Mouse (Mus musculus) MEL-GATA-1-ER (cell line): ENCODE data around the gene Magel2.

Experiments
- DNase-seq: peaks from one replicate; pipeline ENCODE4 v3.0.0-alpha.2; 2012; ENCODE audit warnings: low read depth; ENCODE audit errors: extremely low read depth

The Magel2 gene

DNA sequence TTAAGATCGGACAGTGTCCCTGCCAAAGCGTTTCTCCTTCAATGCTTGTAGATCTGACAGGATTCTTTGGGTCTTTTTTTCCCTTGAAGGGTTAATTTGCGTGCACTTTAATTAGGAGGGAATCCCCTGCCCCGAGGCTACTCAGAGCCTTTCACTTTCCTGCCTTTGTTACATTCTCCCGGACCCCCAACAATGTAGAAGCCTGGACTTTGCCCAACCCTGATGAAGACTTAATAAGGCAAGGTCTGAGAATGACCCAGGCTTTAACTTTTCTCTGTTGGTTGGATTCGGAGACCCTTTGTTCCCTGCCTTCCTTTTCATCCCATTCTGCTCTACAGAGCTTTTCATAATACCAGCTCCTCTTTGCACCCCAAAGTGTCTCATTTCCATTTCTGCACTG, 43.8 kb downstream of the Magel2 start:
- no peak for DNase-seq

DNA sequence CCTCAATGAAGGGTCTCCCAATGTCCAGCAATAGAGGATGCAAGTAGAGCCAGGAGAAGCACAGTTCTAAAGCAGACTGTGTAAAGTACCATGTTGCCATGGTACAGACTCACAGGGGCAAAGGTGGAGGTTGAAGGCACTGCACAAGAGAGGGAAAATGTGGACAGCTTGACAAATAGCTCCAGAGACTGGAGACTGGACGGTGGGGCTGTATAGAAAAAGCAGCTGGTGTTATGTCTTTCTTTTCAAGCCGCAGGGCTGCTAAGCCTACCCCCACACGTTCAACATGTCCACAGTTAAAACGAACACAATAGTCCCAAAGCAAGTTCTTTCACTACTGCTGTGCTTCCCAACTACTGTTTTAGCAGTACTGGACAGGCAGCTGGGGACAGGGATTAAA, 46.4 kb downstream of the Magel2 start:
- no peak for DNase-seq

- DNase-seq = no peak
These were observed 51.5 kb downstream of the Magel2 start for GRCm38 (mm10) chr7:62428337-62428736.
